Mouse (Mus musculus) hindbrain, embryonic 14.5 days (tissue): ENCODE data around the gene Scnn1b. TPM values are rescaled to one million over a fixed set of nuclear protein-coding genes. Genes with fewer than 3 reads are reported as not detected.

ENCODE experiments used
- ATAC-seq: fragments of 200-750 bp; cut with Nextera tagmentation; 2 replicates; pipeline ENCODE4 v1.8.0; 2017; ENCODE audit warnings: moderate number of reproducible peaks, mild to moderate bottlenecking, moderate TSS enrichment, moderate library complexity; ENCODE audit not compliant: low FRiP score
- DNase-seq: peaks from one replicate; pipeline ENCODE4 v3.0.0-alpha.2; 2015; ENCODE audit warnings: low spot score
- H3K27ac ChIP-seq: fragments of 300-500 bp; sonication (generic); 2 replicates; pipeline ENCODE4 v1.5.1; 2014; ENCODE audit warnings: mild to moderate bottlenecking, moderate library complexity
- H3K27me3 ChIP-seq: fragments of 300-500 bp; sonication (generic); 2 replicates; pipeline ENCODE4 v1.6.1; 2014; ENCODE audit warnings: mild to moderate bottlenecking, low read length, mixed read lengths; ENCODE audit not compliant: control insufficient read depth, insufficient read depth
- H3K36me3 ChIP-seq: fragments of 300-500 bp; sonication (generic); replicated peaks from 2 replicates; pipeline ENCODE4 v1.6.1; 2014; ENCODE audit not compliant: control insufficient read depth, insufficient read depth
- H3K4me1 ChIP-seq: fragments of 300-500 bp; sonication (generic); replicated peaks from 2 replicates; pipeline ENCODE4 v1.6.1; 2014; ENCODE audit warnings: antibody characterized with exemption, low read length, mixed read lengths; ENCODE audit not compliant: control insufficient read depth, insufficient read depth
- H3K4me2 ChIP-seq: fragments of 300-500 bp; sonication (generic); replicated peaks from 2 replicates; pipeline ENCODE4 v1.6.1; 2014; ENCODE audit warnings: mild to moderate bottlenecking, moderate library complexity
- H3K4me3 ChIP-seq: fragments of 300-500 bp; sonication (generic); replicated peaks from 2 replicates; pipeline ENCODE4 v1.5.1; 2014; ENCODE audit warnings: mild to moderate bottlenecking, low read length
- H3K9ac ChIP-seq: fragments of 300-500 bp; sonication (generic); 2 replicates; pipeline ENCODE4 v1.6.1; 2014
- H3K9me3 ChIP-seq: fragments of 300-500 bp; sonication (generic); 2 replicates; pipeline ENCODE4 v1.6.1; 2016; ENCODE audit warnings: low read length; ENCODE audit not compliant: control insufficient read depth
- WGBS: fragments of 180-500 bp; shearing (Covaris S2); extraction: QIAGEN DNeasy Blood & Tissue Kit; methylation state at CpG from one replicate; pipeline ENCODE4 v1.1.7; 2014; 5-methylcytosine and 5-hydroxymethylcytosine counted together
- polyA plus RNA-seq: library from polyadenylated mRNA; unstranded; fragments of >200 nt; fragmentation: Nextera tagmentation; extraction: Ambion mirVana; gene quantifications from 2 replicates; pipeline ENCODE4 v1.2.1, GENCODE M21; 2014

Gene Scnn1b
- polyA plus RNA-seq, 1 experiment from 2014 or later = 0.08 TPM

GRCm38 (mm10) chr7:121946196-121946595, 81.4 kb downstream of the Scnn1b start:
- no peak overlapping the region for H3K4me2 ChIP-seq
- ATAC-seq (no peak), DNase-seq (no peak)
- no peaks in the 10 kb centered on the region for H3K27me3 ChIP-seq
- WGBS = 77% methylated on average over 5 of the region's 5 CpGs
- H3K4me1 ChIP-seq = no peaks in the 10 kb centered on the region
- no peak overlapping the region for H3K27ac ChIP-seq
- H3K9me3 ChIP-seq = no peaks in the 10 kb centered on the region
- no peak overlapping the region for H3K4me3 ChIP-seq
- H3K36me3 ChIP-seq = peaks cover 24% of the 10 kb centered on the region
- no peak overlapping the region for H3K9ac ChIP-seq

- no peak for DNase-seq
- H3K36me3 ChIP-seq = peaks cover 12% of the 10 kb centered on the region; the same call in 1 of the 2 replicates
- no peaks in the 10 kb centered on the region for H3K27me3 ChIP-seq
- 65% methylated on average over 4 of the region's 4 CpGs for WGBS
- H3K4me3 ChIP-seq = no peak overlapping the region
- H3K4me1 ChIP-seq = no peaks in the 10 kb centered on the region
- H3K27ac ChIP-seq = no peak overlapping the region
- no peak overlapping the region for H3K4me2 ChIP-seq
- no peak for ATAC-seq
- no peaks in the 10 kb centered on the region for H3K9me3 ChIP-seq
- no peak overlapping the region for H3K9ac ChIP-seq
Measured at GRCm38 (mm10) chr7:121947513-121947912, 82.7 kb downstream of the Scnn1b start.

GRCm38 (mm10) chr7:121954891-121955669, 90.2 kb downstream of the Scnn1b start:
- DNase-seq (no peak), ATAC-seq (no peak)
- 89% methylated on average over 11 of the region's 11 CpGs for WGBS

GRCm38 (mm10) chr7:121955802-121956201, 91.0 kb downstream of the Scnn1b start:
- no peak for ATAC-seq
- Histone ChIP-seq H3K4me1 (no peaks in the 10 kb centered on the region), H3K9ac (no peak overlapping the region), H3K4me3 (no peak overlapping the region), H3K27ac (no peak overlapping the region), H3K9me3 (no peaks in the 10 kb centered on the region), H3K27me3 (no peaks in the 10 kb centered on the region), H3K4me2 (no peak overlapping the region), H3K36me3 (peaks cover 9% of the 10 kb centered on the region; the same call in 1 of the 2 replicates)
- WGBS = 92% methylated on average over 12 of the region's 12 CpGs
- DNase-seq = no peak

More at GRCm38 (mm10) chr7:121954891-121955669, 90.2 kb downstream of the Scnn1b start:
- Histone ChIP-seq H3K4me3 (no peak overlapping the region), H3K36me3 (peaks cover 9% of the 10 kb centered on the region; the same call in 1 of the 2 replicates), H3K4me1 (no peaks in the 10 kb centered on the region), H3K9ac (no peak overlapping the region), H3K27ac (no peak overlapping the region), H3K27me3 (no peaks in the 10 kb centered on the region), H3K9me3 (no peaks in the 10 kb centered on the region), H3K4me2 (no peak overlapping the region)

GRCm38 (mm10) chr7:121961913-121962570, 97.2 kb downstream of the Scnn1b start:
- no peaks in the 10 kb centered on the region for H3K27me3 ChIP-seq
- H3K4me3 ChIP-seq = no peak overlapping the region
- H3K27ac ChIP-seq = no peak overlapping the region
- ATAC-seq (no peak), DNase-seq (no peak)
- no peak overlapping the region for H3K4me2 ChIP-seq
- H3K4me1 ChIP-seq = no peaks in the 10 kb centered on the region
- peaks cover 21% of the 10 kb centered on the region for H3K36me3 ChIP-seq
- H3K9ac ChIP-seq = no peak overlapping the region
- H3K9me3 ChIP-seq = no peaks in the 10 kb centered on the region
- WGBS = 86% methylated on average over 7 of the region's 7 CpGs

- ATAC-seq (no peak), DNase-seq (no peak)
- 79% methylated on average over 3 of the region's 3 CpGs for WGBS
- Histone ChIP-seq H3K4me2 (no peak overlapping the region), H3K27me3 (no peaks in the 10 kb centered on the region), H3K9ac (no peak overlapping the region), H3K4me1 (no peaks in the 10 kb centered on the region), H3K27ac (no peak overlapping the region), H3K4me3 (no peak overlapping the region), H3K36me3 (peaks cover 21% of the 10 kb centered on the region), H3K9me3 (no peaks in the 10 kb centered on the region)
Measured at GRCm38 (mm10) chr7:121962571-121962959, 97.7 kb downstream of the Scnn1b start.

GRCm38 (mm10) chr7:121963883-121964398, 99.1 kb downstream of the Scnn1b start:
- ATAC-seq (no peak), DNase-seq (peak; percentile 76)
- Histone ChIP-seq H3K27me3 (no peaks in the 10 kb centered on the region), H3K4me1 (no peaks in the 10 kb centered on the region), H3K4me2 (no peak overlapping the region), H3K9ac (no peak overlapping the region), H3K4me3 (no peak overlapping the region), H3K27ac (no peak overlapping the region), H3K36me3 (peaks cover 17% of the 10 kb centered on the region), H3K9me3 (no peaks in the 10 kb centered on the region)
- 73% methylated on average over 6 of the region's 6 CpGs for WGBS

GRCm38 (mm10) chr7:121966169-121966568, 101.3 kb downstream of the Scnn1b start:
- WGBS = 93% methylated on average over 7 of the region's 7 CpGs
- DNase-seq = no peak
- no peak overlapping the region for H3K4me3 ChIP-seq
- no peak overlapping the region for H3K27ac ChIP-seq
- no peaks in the 10 kb centered on the region for H3K4me1 ChIP-seq
- no peaks in the 10 kb centered on the region for H3K9me3 ChIP-seq
- H3K9ac ChIP-seq = no peak overlapping the region
- H3K4me2 ChIP-seq = no peak overlapping the region
- peaks cover 34% of the 10 kb centered on the region for H3K36me3 ChIP-seq
- no peaks in the 10 kb centered on the region for H3K27me3 ChIP-seq
- ATAC-seq = no peak
